Mouse (Mus musculus) CH12.LX (cell line): ENCODE results near the gene Creb3. TPM values are rescaled to one million over a fixed set of nuclear protein-coding genes. Genes with fewer than 3 reads are reported as not detected.
"Not testable (repeated sequence)": the region's sequence is repeated elsewhere in the genome, so short reads cannot be mapped to it uniquely, and the experiment has no call there.

Source experiments
- DNase-seq: peaks from one replicate; pipeline ENCODE4 v3.0.0-alpha.2; 2013; ENCODE audit errors: extremely low read depth
- H3K27ac ChIP-seq: 2 replicates; pipeline ENCODE4 v1.5.1; 2012; ENCODE audit warnings: low read depth, mild to moderate bottlenecking, control low read depth, moderate library complexity; ENCODE audit not compliant: insufficient read depth
- H3K27me3 ChIP-seq: replicated peaks from 2 replicates; pipeline ENCODE3; 2012; ENCODE audit warnings: inconsistent platforms
- H3K36me3 ChIP-seq, 2 experiments: replicated peaks in 1 of 2; 2 replicates each; pipeline versions ENCODE3 to v1.6.1; 2012; ENCODE audit warnings: inconsistent platforms in 1 of 2, low read length in 1 of 2, mild to moderate bottlenecking in 1 of 2, mixed read lengths in 1 of 2, moderate library complexity in 1 of 2; ENCODE audit not compliant: control insufficient read depth in 1 of 2, insufficient read depth in 1 of 2
- H3K4me1 ChIP-seq, 2 experiments: 2 replicates each; pipeline ENCODE4 v1.6.1; 2012; ENCODE audit warnings: inconsistent platforms in 1 of 2, moderate library complexity in 1 of 2; ENCODE audit not compliant: insufficient read depth in 2 of 2, control insufficient read depth in 1 of 2
- H3K4me2 ChIP-seq: 2 replicates; pipeline ENCODE4 v1.6.1; 2012; ENCODE audit warnings: low read depth, mild to moderate bottlenecking, control low read depth; ENCODE audit not compliant: poor library complexity, insufficient read depth, severe bottlenecking
- H3K4me3 ChIP-seq, 3 experiments: fragments of 150-350 bp in 1 of 3; sonication (generic) in 1 of 3; replicated peaks in 1 of 3; 2 replicates each; pipeline versions ENCODE3 to v1.5.1; 2011 to 2012; ENCODE audit warnings: low read depth in 2 of 3, low read length in 2 of 3, mild to moderate bottlenecking in 2 of 3, moderate library complexity in 2 of 3, control low read depth in 1 of 3, improper control_type of control experiment in 1 of 3, inconsistent platforms in 1 of 3, mixed read lengths in 1 of 3; ENCODE audit not compliant: poor library complexity in 1 of 3
- H3K79me2 ChIP-seq: replicated peaks from 2 replicates; pipeline ENCODE4 v1.6.1; 2012; ENCODE audit warnings: mild to moderate bottlenecking, moderate library complexity; ENCODE audit not compliant: control insufficient read depth, poor library complexity, insufficient read depth, severe bottlenecking; ENCODE audit errors: extremely low read depth
- H3K9ac ChIP-seq: 2 replicates; pipeline ENCODE4 v1.6.1; 2012; ENCODE audit warnings: low read depth, mild to moderate bottlenecking, control low read depth, moderate library complexity; ENCODE audit not compliant: insufficient read depth
- H3K9me3 ChIP-seq: replicated peaks from 2 replicates; pipeline ENCODE3; 2012; ENCODE audit warnings: low read length, inconsistent platforms, mixed read lengths
- CHD1 ChIP-seq: IDR thresholded peaks from 2 replicates; pipeline ENCODE4 v1.6.1; 2012; ENCODE audit warnings: low read depth, low read length, improper control_type of control experiment, inconsistent platforms
- CHD2 ChIP-seq: IDR thresholded peaks from 2 replicates; pipeline ENCODE4 v1.6.1; 2011; ENCODE audit warnings: low read length, improper control_type of control experiment
- E2F4 ChIP-seq: IDR thresholded peaks from 2 replicates; pipeline ENCODE4 v1.6.1; 2011; ENCODE audit warnings: low read depth, low read length, improper control_type of control experiment; ENCODE audit not compliant: insufficient replicate concordance
- ELF1 ChIP-seq: IDR thresholded peaks from 2 replicates; pipeline ENCODE4 v1.6.1; 2014; ENCODE audit warnings: low read depth, mild to moderate bottlenecking, inconsistent platforms, low read length, improper control_type of control experiment
- ETS1 ChIP-seq: conservative IDR thresholded peaks from 2 replicates; pipeline ENCODE4 v1.6.1; 2012; ENCODE audit warnings: low read depth, mild to moderate bottlenecking, inconsistent platforms, low read length, improper control_type of control experiment, moderate library complexity
- HCFC1 ChIP-seq: IDR thresholded peaks from 2 replicates; pipeline ENCODE4 v1.6.1; 2012; ENCODE audit warnings: low read depth, mild to moderate bottlenecking, inconsistent platforms, low read length, improper control_type of control experiment
- JUND ChIP-seq: conservative IDR thresholded peaks from 2 replicates; pipeline ENCODE4 v1.6.1; 2011; ENCODE audit warnings: low read depth, low read length, improper control_type of control experiment
- MAFK ChIP-seq: IDR thresholded peaks from 2 replicates; pipeline ENCODE4 v1.6.1; 2011; ENCODE audit warnings: low read length, improper control_type of control experiment; ENCODE audit not compliant: insufficient replicate concordance
- MAX ChIP-seq: IDR thresholded peaks from 2 replicates; pipeline ENCODE4 v1.6.1; 2011; ENCODE audit warnings: low read length, improper control_type of control experiment
- MEF2A ChIP-seq: IDR thresholded peaks from 2 replicates; pipeline ENCODE4 v1.6.1; 2014; ENCODE audit warnings: low read depth, mild to moderate bottlenecking, inconsistent platforms, low read length, improper control_type of control experiment, borderline replicate concordance
- MYC ChIP-seq: IDR thresholded peaks from 2 replicates; pipeline ENCODE4 v1.6.1; 2011; ENCODE audit warnings: low read depth, mild to moderate bottlenecking, improper control_type of control experiment, low read length
- NRF1 ChIP-seq: IDR thresholded peaks from 2 replicates; pipeline ENCODE4 v1.6.1; 2014; ENCODE audit warnings: low read depth, mild to moderate bottlenecking, inconsistent platforms, low read length, improper control_type of control experiment, moderate library complexity
- PAX5 ChIP-seq: IDR thresholded peaks from 2 replicates; pipeline ENCODE4 v1.6.1; 2012; ENCODE audit warnings: low read length, inconsistent platforms, mixed read lengths
- POLR2A ChIP-seq: IDR thresholded peaks from 2 replicates; pipeline ENCODE4 v1.6.1; 2011; ENCODE audit warnings: low read depth, mild to moderate bottlenecking, improper control_type of control experiment, low read length
- POLR2AphosphoS2 ChIP-seq: IDR thresholded peaks from 2 replicates; pipeline ENCODE4 v1.6.1; 2011; ENCODE audit warnings: low read depth, low read length, improper control_type of control experiment
- RAD21 ChIP-seq: IDR thresholded peaks from 2 replicates; pipeline ENCODE4 v1.6.1; 2011; ENCODE audit warnings: low read depth, mild to moderate bottlenecking, low read length, improper control_type of control experiment, moderate library complexity
- RCOR1 ChIP-seq: conservative IDR thresholded peaks from 2 replicates; pipeline ENCODE4 v1.6.1; 2012; ENCODE audit warnings: low read depth, mild to moderate bottlenecking, inconsistent platforms, low read length, improper control_type of control experiment
- SIN3A ChIP-seq: IDR thresholded peaks from 2 replicates; pipeline ENCODE4 v1.6.1; 2012; ENCODE audit warnings: low read length, improper control_type of control experiment, inconsistent platforms
- SMC3 ChIP-seq: IDR thresholded peaks from 2 replicates; pipeline ENCODE4 v1.6.1; 2011; ENCODE audit warnings: low read depth, low read length, improper control_type of control experiment
- TBP ChIP-seq: conservative IDR thresholded peaks from 2 replicates; pipeline ENCODE4 v1.6.1; 2011; ENCODE audit warnings: low read depth, low read length, improper control_type of control experiment
- TCF12 ChIP-seq: IDR thresholded peaks from 2 replicates; pipeline ENCODE4 v1.6.1; 2014; ENCODE audit warnings: low read depth, mild to moderate bottlenecking, inconsistent platforms, low read length, improper control_type of control experiment
- USF1 ChIP-seq: IDR thresholded peaks from 2 replicates; pipeline ENCODE4 v1.6.1; 2014; ENCODE audit warnings: low read depth, mild to moderate bottlenecking, inconsistent platforms, low read length, improper control_type of control experiment
- USF2 ChIP-seq: conservative IDR thresholded peaks from 2 replicates; pipeline ENCODE4 v1.6.1; 2011; ENCODE audit warnings: low read depth, low read length, improper control_type of control experiment
- ZKSCAN1 ChIP-seq: IDR thresholded peaks from 2 replicates; pipeline ENCODE4 v1.6.1; 2012; ENCODE audit warnings: low read depth, inconsistent platforms, low read length, improper control_type of control experiment, borderline replicate concordance
- ZNF384 ChIP-seq: IDR thresholded peaks from 2 replicates; pipeline ENCODE4 v1.6.1; 2012; ENCODE audit warnings: low read depth, low read length, improper control_type of control experiment, inconsistent platforms
- dilution Hi-C: fragments of 300-500 bp; cut with MboI; formaldehyde crosslinking; loops from 2 replicates; pipeline ENCODE4 v1.14.3; 2020; ENCODE audit warnings: low sequenced_read_pairs; ENCODE audit not compliant: extremely low pct_unique_long_range_greater_than_20kb, extremely low pct_ligation_motif_present
- in situ Hi-C: fragments of 300-500 bp; cut with MboI; formaldehyde crosslinking; loops from 3 replicates; pipeline ENCODE4 v1.14.3; 2019; ENCODE audit warnings: low sequenced_read_pairs, low pct_ligation_motif_present, low pct_unique_long_range_greater_than_20kb, mixed read lengths
- polyA plus RNA-seq: library from polyadenylated mRNA; unstranded; fragments of >175 nt; gene quantifications from 2 replicates; pipeline ENCODE4 v1.2.1, GENCODE M21; 2012; ENCODE audit warnings: low read depth; ENCODE audit not compliant: insufficient read length
- total RNA-seq, 2 experiments: library from RNA; depleted of rRNA; stranded (reverse); fragments of 300-350 nt in 1 of 2; fragments of >200 nt in 1 of 2; gene quantifications; 2 replicates each; pipeline ENCODE4 v1.2.3; 2012 to 2014

The Creb3 gene
- total and polyA plus RNA-seq, 3 experiments = 26.1 to 33.1 (median 32.9) TPM

DNA sequence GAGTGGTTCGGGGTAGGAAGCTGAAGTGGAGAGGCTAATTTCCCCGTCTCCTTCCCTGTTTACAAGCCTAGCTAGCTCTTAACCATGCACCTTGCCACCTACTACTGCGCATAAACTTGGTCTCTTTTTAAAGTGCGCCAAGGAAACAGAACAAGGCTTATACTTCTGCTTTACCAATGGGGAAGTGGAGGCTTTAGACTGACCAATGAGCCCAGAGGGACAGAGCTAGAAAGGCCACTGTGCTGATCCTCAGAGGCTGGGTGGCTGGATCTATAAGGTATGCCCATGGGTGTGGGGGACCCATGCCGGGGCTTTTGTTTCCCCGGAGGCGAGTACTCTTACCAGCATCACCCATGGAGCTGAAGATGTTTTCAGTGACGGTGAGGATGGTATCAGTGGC is 15.0 kb upstream of the Creb3 start:
- peaks cover 0 to 5% of the 10 kb centered on the region in 2 experiments; a peak in 1 of 4 replicates for H3K4me1 ChIP-seq
- H3K36me3 ChIP-seq = peaks cover 96 to 99% of the 10 kb centered on the region in 2 experiments
- in situ Hi-C loops (no loop called here), dilution Hi-C loops (no loop called here)
- H3K27me3 ChIP-seq = no peaks in the 10 kb centered on the region
- H3K27ac ChIP-seq = no peak overlapping the region
- H3K4me2 ChIP-seq = no peak overlapping the region
- no peak overlapping the region for H3K9ac ChIP-seq
- no peaks in the 10 kb centered on the region for H3K79me2 ChIP-seq
- H3K4me3 ChIP-seq = no peak overlapping the region
- peaks cover 2% of the 10 kb centered on the region for H3K9me3 ChIP-seq
- no peak for DNase-seq
- no peak for TF ChIP-seq TCF12
- no peak for TF ChIP-seq POLR2A
- no peak for TF ChIP-seq MAFK
- no peak for TF ChIP-seq SIN3A
- TF ChIP-seq TBP = no peak
- TF ChIP-seq ZKSCAN1 = no peak
- no peak for TF ChIP-seq CHD1
- TF ChIP-seq ZNF384 = no peak
- TF ChIP-seq RAD21 = no peak
- no peak for TF ChIP-seq HCFC1
- no peak for TF ChIP-seq SMC3
- no peak for TF ChIP-seq ELF1
- no peak for TF ChIP-seq E2F4
- no peak for TF ChIP-seq ETS1
- no peak for TF ChIP-seq CHD2
- TF ChIP-seq PAX5 = no peak
- no peak for TF ChIP-seq NRF1

- H3K27ac ChIP-seq = no peak overlapping the region
- H3K4me3 ChIP-seq = no peak overlapping the region
- dilution Hi-C loops (no loop called here), in situ Hi-C loops (no loop called here)
- peaks cover under 1 to 14% of the 10 kb centered on the region in 2 experiments; a peak in 3 of 4 replicates for H3K4me1 ChIP-seq
- H3K9me3 ChIP-seq = peaks cover 11% of the 10 kb centered on the region
- H3K27me3 ChIP-seq = no peaks in the 10 kb centered on the region
- H3K79me2 ChIP-seq = no peaks in the 10 kb centered on the region
- no peak for TF ChIP-seq TCF12
- no peak for TF ChIP-seq MYC
- TF ChIP-seq MAX = no peak
- no peak for TF ChIP-seq USF1
- no peak for TF ChIP-seq POLR2AphosphoS2
- no peak for TF ChIP-seq MEF2A
- no peak for TF ChIP-seq SIN3A
- no peak for TF ChIP-seq USF2
- no peak for TF ChIP-seq JUND
- TF ChIP-seq NRF1 = no peak
- no peak for TF ChIP-seq RCOR1
- TF ChIP-seq MAFK = no peak
- H3K36me3 ChIP-seq = peaks cover 96 to 99% of the 10 kb centered on the region in 2 experiments
- no peak overlapping the region for H3K4me2 ChIP-seq
- DNase-seq = no peak
- no peak overlapping the region for H3K9ac ChIP-seq
These were observed 13.1 kb upstream of the Creb3 start for GRCm38 (mm10) chr4:43549055-43549454.

GRCm38 (mm10) chr4:43551854-43552253 is 10.3 kb upstream of the Creb3 start:
- peaks cover 3 to 39% of the 10 kb centered on the region in 2 experiments; a peak in 3 of 4 replicates for H3K4me1 ChIP-seq
- dilution Hi-C loops = not testable (repeated sequence)

More at GRCm38 (mm10) chr4:43551854-43552253, 10.3 kb upstream of the Creb3 start:
- Histone ChIP-seq H3K36me3 (peaks cover 92 to 99% of the 10 kb centered on the region in 2 experiments), H3K9me3 (peaks cover 11% of the 10 kb centered on the region)
- not testable (repeated sequence) for H3K4me2 ChIP-seq, H3K27me3 ChIP-seq, H3K9ac ChIP-seq, H3K79me2 ChIP-seq, H3K27ac ChIP-seq, H3K4me3 ChIP-seq, DNase-seq
- in situ Hi-C loops = loop anchor here (25.0 kb wide), 1 partner anchor 540 kb away; the partner anchor contains the start of genes Fancg and Vcp
